Mouse (Mus musculus): Measurements from ENCODE around the gene Olfr623. TPM values are rescaled to one million over a fixed set of nuclear protein-coding genes. Genes with fewer than 3 reads are reported as not detected.

The Olfr623 gene
- polyA plus RNA-seq, 1 experiment from 2014 or later: not detected

Other genes starting within 250 kb of the Olfr623 start
- gene Usp17lc, start 248.6 kb downstream of the Olfr623 start, polyA plus RNA-seq (2015; fragmentation: Nextera tagmentation; extraction: Ambion mirVana): not detected in 2 replicates
- not detected in 2 replicates for gene Olfr605, start 218.3 kb downstream of the Olfr623 start, polyA plus RNA-seq (2015; fragmentation: Nextera tagmentation; extraction: Ambion mirVana)
- not detected in 2 replicates for gene Olfr606, start 214.7 kb downstream of the Olfr623 start, polyA plus RNA-seq (2015; fragmentation: Nextera tagmentation; extraction: Ambion mirVana)
- gene Olfr607, start 199.5 kb downstream of the Olfr623 start, polyA plus RNA-seq (2015; fragmentation: Nextera tagmentation; extraction: Ambion mirVana): not detected in 2 replicates
- gene Olfr608, start 193.8 kb downstream of the Olfr623 start, polyA plus RNA-seq (2015; fragmentation: Nextera tagmentation; extraction: Ambion mirVana): not detected in 2 replicates
- not detected in 2 replicates for gene Olfr609, start 165.6 kb downstream of the Olfr623 start, polyA plus RNA-seq (2015; fragmentation: Nextera tagmentation; extraction: Ambion mirVana)
- not detected in 2 replicates for gene Olfr610, start 151.6 kb downstream of the Olfr623 start, polyA plus RNA-seq (2015; fragmentation: Nextera tagmentation; extraction: Ambion mirVana)
- gene Olfr611, start 142.9 kb downstream of the Olfr623 start, polyA plus RNA-seq (2015; fragmentation: Nextera tagmentation; extraction: Ambion mirVana): not detected in 2 replicates
- not detected in 2 replicates for gene Olfr612, start 121.0 kb downstream of the Olfr623 start, polyA plus RNA-seq (2015; fragmentation: Nextera tagmentation; extraction: Ambion mirVana)
- gene Olfr613, start 115.6 kb downstream of the Olfr623 start, polyA plus RNA-seq (2015; fragmentation: Nextera tagmentation; extraction: Ambion mirVana): not detected in 2 replicates
- not detected in 2 replicates for gene Olfr615, start 107.6 kb downstream of the Olfr623 start, polyA plus RNA-seq (2015; fragmentation: Nextera tagmentation; extraction: Ambion mirVana)
- not detected in 2 replicates for gene Olfr616, start 94.6 kb downstream of the Olfr623 start, polyA plus RNA-seq (2015; fragmentation: Nextera tagmentation; extraction: Ambion mirVana)
- not detected in 2 replicates for gene Olfr617, start 90.6 kb downstream of the Olfr623 start, polyA plus RNA-seq (2015; fragmentation: Nextera tagmentation; extraction: Ambion mirVana)
- gene Olfr618, start 73.6 kb downstream of the Olfr623 start, polyA plus RNA-seq (2015; fragmentation: Nextera tagmentation; extraction: Ambion mirVana): 0.15 TPM in 1 of 2 replicates, not detected in the other
- not detected in 2 replicates for gene Olfr619, start 63.1 kb downstream of the Olfr623 start, polyA plus RNA-seq (2015; fragmentation: Nextera tagmentation; extraction: Ambion mirVana)
- gene Olfr620, start 51.2 kb downstream of the Olfr623 start, polyA plus RNA-seq (2015; fragmentation: Nextera tagmentation; extraction: Ambion mirVana): not detected in 2 replicates
- not detected in 2 replicates for gene Olfr622, start 21.0 kb downstream of the Olfr623 start, polyA plus RNA-seq (2015; fragmentation: Nextera tagmentation; extraction: Ambion mirVana)
- not detected in 2 replicates for gene Olfr624, start 7.5 kb upstream of the Olfr623 start, polyA plus RNA-seq (2015; fragmentation: Nextera tagmentation; extraction: Ambion mirVana)
- gene Olfr625-ps1, start 19.0 kb upstream of the Olfr623 start, polyA plus RNA-seq (2015; fragmentation: Nextera tagmentation; extraction: Ambion mirVana): not detected in 2 replicates
- gene Olfr243, start 51.0 kb upstream of the Olfr623 start, polyA plus RNA-seq (2015; fragmentation: Nextera tagmentation; extraction: Ambion mirVana): not detected in 2 replicates
- gene Olfr628, start 66.7 kb upstream of the Olfr623 start, polyA plus RNA-seq (2015; fragmentation: Nextera tagmentation; extraction: Ambion mirVana): not detected in 2 replicates
- gene Olfr629, start 81.2 kb upstream of the Olfr623 start, polyA plus RNA-seq (2015; fragmentation: Nextera tagmentation; extraction: Ambion mirVana): not detected in 2 replicates
- gene Olfr630, start 93.6 kb upstream of the Olfr623 start, polyA plus RNA-seq (2015; fragmentation: Nextera tagmentation; extraction: Ambion mirVana): not detected in 2 replicates
- not detected in 2 replicates for gene Olfr69, start 107.9 kb upstream of the Olfr623 start, polyA plus RNA-seq (2015; fragmentation: Nextera tagmentation; extraction: Ambion mirVana)
- gene Olfr68, start 116.0 kb upstream of the Olfr623 start, polyA plus RNA-seq (2015; fragmentation: Nextera tagmentation; extraction: Ambion mirVana): not detected in 2 replicates
- not detected in 2 replicates for gene Olfr67, start 128.1 kb upstream of the Olfr623 start, polyA plus RNA-seq (2015; fragmentation: Nextera tagmentation; extraction: Ambion mirVana)
- gene Hbb-bt, start 150.3 kb upstream of the Olfr623 start, polyA plus RNA-seq (2015; fragmentation: Nextera tagmentation; extraction: Ambion mirVana): 1,229 and 1,369 TPM in 2 replicates
- 4,227 and 4,621 TPM in 2 replicates for gene Hbb-bs, start 164.4 kb upstream of the Olfr623 start, polyA plus RNA-seq (2015; fragmentation: Nextera tagmentation; extraction: Ambion mirVana)
- not detected in 2 replicates for gene Hbb-bh2, start 176.8 kb upstream of the Olfr623 start, polyA plus RNA-seq (2015; fragmentation: Nextera tagmentation; extraction: Ambion mirVana)
- gene Hbb-bh1, start 179.5 kb upstream of the Olfr623 start, polyA plus RNA-seq (2015; fragmentation: Nextera tagmentation; extraction: Ambion mirVana): not detected in 2 replicates
- 6.2 and 23.2 TPM in 2 replicates for gene Hbb-y, start 189.5 kb upstream of the Olfr623 start, polyA plus RNA-seq (2015; fragmentation: Nextera tagmentation; extraction: Ambion mirVana)
- not detected in 2 replicates for gene Olfr66, start 222.6 kb upstream of the Olfr623 start, polyA plus RNA-seq (2015; fragmentation: Nextera tagmentation; extraction: Ambion mirVana)
- not detected in 2 replicates for gene Olfr64, start 230.8 kb upstream of the Olfr623 start, polyA plus RNA-seq (2015; fragmentation: Nextera tagmentation; extraction: Ambion mirVana)
- not detected in 2 replicates for gene Olfr65, start 239.8 kb upstream of the Olfr623 start, polyA plus RNA-seq (2015; fragmentation: Nextera tagmentation; extraction: Ambion mirVana)

Data from midbrain, embryonic 16.5 days (tissue).